Mouse (Mus musculus): ENCODE measurements around the gene Cst6.

The Cst6 gene

DNA sequence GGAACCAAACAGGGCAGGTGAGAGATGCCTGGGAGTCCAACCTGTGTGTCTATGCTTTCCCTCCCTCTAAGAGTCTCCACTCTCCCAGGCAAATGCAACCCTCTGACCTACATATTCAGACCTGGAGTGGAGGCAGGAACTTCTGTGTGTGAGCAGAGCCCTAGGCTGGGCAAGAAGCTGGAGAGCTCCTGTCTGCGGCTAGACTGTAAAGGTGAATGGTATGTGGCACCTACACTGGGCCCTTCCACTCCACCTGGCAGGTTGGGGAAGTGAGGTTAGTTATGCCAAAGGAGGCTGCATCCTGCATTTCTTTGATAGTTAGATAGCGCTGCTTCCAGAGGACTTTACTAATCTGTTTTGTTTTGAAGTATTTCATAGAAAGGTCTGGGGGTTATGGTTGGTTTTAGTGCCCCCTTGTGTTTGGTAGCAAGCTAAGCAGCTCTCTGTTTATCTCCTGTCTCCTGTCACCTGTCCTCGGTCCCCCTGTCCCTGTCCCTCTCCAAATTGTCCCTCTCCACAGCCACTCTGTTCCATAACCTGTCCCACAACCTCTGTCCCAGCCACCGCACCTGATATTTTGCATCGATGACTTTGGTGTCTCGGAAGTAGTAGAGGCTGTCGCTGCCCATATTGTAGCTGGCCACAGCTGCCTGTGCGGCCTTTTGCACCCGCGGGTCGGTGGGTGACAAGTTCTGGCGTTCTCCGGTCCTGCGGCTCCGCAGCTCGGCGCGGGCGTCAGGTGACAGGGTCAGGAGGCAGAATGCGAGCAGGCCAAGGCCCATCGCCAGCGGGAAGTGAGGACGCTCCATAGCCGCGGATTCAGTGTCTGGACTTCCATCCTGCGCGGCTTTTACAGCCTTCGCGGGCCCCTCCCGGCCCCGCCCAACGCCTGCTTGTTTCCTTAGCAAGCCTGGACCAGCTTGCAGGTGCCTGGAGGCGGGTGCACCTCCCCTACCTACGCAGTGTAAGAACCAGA is 560 bp downstream of the Cst6 start:
- DNase-seq (ENCODE audit: low spot score in 2 of 2): peak; percentile 6 to 15

DNA sequence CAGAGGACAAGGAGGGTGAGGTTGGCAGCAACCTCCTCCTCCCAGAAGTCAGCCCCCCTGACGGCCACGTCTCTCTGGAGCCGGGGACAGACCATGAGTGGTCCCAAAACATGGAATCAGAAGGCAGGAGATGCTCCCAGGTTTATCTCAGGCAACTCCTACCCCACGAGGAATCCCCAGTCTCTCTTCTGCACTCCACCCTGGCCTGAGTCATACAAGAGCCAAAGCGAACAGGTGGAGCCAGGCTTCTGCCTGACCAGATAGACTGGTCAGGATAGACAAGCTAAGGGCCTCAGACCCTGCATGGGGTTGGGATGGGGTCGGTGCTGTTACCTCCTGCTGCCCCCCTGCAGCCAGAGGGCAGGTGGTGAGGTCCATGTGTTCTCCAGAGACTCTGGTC is 1.3 kb downstream of the Cst6 start:
- DNase-seq (ENCODE audit: low spot score in 2 of 2): no peak

DNA sequence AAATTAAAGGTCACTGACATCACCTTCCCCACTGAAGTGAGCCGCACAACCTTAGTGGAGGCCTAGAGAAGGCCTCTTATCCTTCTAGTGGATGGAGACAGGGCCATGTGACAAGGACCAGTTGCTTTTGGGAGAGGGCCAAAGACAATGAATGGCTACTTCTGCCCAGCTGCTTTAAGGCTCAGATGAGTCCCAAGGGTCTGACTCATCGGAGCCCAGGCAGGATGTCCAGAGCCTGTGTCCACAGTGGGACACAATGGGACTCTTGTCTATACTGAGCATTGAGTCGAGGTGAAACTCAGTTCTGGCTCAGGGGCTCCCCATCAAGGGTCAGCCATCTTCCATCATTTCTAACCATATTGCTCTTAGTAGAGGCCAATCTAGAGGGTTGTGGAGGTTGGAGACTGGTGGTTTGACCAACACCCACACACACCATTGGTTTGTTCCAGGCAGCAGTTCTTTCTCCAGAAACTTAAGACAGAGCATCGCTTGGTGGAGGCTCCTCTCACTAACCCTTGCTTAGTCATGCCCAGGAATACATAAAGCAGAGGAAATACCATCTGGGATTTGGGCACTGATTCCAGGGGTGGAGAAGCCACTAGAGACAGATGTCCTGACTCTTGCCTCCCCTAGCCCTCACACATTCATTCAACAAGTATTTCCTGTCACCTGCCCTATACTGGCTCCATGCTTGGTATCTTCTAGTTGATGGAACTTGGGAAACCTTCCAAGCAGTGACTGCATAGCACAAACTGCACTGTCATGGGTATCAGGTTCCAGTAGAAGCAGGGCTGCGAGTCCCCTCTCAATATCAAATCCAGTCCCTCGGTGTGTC is 3.9 kb downstream of the Cst6 start:
- DNase-seq (ENCODE audit: low spot score in 2 of 2): no peak

DNA sequence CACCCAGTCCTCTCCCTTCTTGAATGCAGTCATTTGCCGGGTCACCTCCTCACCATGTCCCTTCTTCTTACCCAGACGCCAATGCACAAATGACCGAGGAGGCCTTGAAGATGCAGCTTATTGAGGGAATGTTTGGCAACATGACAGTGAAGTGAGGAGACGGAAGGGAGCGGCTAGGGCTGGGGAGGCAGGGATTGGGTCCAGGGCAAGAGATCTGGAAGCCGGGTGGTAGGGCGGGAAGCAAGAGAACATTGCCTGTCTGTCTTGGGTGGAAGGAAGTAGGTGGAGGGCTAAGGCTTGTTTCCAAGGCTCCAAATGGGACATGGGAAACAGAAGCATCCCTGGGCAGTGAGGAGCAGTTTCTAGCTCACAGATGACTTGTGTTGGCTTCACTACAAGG is 8.0 kb downstream of the Cst6 start:
- no peak for DNase-seq (ENCODE audit: low spot score in 2 of 2)

DNA sequence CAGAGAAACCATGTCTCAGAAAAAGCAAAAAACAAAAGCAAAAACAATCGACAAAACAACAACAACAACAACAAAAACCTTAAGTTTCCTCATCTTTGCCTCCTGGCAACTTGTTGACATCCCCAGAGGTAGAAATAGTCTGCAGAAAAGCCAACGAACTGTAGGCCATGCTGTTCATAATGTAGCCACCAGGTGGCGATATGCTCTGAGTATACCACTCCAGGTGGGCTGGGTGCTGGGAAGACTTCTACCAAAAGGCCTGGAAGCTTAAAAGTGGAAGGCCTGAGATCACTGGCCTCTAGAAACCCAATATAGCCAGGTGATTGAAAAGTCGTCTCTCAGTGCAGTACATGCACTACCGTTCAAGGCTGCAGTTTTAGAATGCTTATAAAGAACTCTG is 11.4 kb downstream of the Cst6 start:
- DNase-seq (ENCODE audit: low spot score in 2 of 2): peak; percentile 61 to 69

DNA sequence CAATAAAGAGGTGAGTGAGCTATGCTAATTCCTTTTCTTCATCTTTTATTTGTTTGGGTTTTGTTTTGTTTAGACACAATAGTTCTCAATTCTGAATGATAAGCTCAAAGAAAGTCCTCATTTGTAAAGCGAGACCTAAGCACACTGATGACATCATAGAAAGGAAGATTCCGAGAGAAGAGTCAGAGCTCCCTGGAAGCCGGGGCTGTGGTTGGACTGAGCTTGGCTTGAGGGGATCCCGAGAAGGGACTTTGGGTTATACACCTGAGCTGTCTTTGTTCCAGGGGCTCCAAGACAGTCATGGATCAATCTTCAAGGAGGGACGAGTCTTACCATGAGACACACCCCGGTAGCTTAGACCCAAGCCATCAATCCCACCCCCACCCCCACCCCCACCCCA is 13.9 kb downstream of the Cst6 start, which contains the start of gene Catsper1:
Catsper1 (plus strand) TSS at position 301 of the 400 bp plus-strand sequence.
- DNase-seq (ENCODE audit: low spot score in 2 of 2): no peak

DNA sequence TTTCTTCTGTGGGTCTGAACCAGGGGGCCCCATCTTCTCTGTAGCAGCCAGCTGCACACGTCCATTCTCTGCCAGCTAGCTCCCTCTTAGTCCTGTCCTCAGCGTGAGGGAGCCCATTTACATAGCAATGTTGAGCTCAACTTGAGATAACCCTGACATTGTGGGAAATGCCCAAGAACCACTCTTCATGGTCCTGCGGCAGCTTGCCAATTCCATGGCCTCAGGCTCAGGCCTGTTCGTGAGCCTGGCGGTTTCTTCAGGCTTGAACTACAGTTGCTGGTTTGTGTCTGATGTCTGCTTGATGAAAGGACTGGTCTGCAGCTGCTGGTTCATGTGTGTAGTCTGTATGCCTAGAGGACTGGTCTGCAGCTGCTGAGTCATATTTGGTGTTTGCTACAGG is 14.6 kb downstream of the Cst6 start:
- DNase-seq (ENCODE audit: low spot score in 2 of 2): no peak

DNA sequence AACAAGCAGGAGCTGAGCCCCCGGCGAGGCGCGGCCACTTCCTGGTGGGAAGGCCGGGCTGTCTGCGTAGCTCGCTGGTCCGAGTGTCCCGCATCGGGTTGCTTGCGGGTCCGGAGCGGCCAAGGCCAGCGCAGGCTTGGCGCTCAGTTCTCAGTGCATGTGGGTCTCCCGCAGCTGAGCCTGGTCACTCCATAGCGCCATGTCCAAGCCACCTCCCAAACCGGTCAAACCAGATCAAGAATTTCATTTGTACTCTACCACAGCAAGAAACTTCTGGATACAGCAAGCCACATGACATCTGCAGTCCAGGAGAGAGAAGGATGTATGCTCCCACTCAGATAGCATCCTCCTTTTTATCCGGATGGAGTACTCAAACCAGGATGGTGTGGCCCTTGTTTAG is 21.4 kb downstream of the Cst6 start:
- DNase-seq (ENCODE audit: low spot score in 2 of 2): no peak

DNA sequence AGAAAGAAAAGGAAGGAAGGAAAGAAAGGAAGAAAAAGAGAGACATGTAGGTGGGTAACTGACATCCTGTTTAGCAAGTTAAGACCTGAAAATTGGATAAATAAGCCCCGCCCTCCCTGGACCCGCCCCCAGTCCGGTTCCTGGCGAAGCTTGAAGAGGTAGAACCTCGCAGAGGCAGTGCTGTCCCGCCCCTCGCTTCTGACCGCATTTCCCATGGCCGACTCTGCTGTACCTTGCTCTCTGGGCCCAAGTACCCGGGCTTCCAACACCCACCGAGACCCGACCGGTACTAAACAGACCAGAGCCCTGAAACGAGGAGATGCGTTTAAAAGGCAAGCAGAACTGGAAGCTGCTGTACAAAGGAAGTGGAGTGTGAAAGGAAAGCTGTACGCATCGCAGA is 25.6 kb downstream of the Cst6 start:
- no peak for DNase-seq (ENCODE audit: low spot score in 2 of 2)

DNA sequence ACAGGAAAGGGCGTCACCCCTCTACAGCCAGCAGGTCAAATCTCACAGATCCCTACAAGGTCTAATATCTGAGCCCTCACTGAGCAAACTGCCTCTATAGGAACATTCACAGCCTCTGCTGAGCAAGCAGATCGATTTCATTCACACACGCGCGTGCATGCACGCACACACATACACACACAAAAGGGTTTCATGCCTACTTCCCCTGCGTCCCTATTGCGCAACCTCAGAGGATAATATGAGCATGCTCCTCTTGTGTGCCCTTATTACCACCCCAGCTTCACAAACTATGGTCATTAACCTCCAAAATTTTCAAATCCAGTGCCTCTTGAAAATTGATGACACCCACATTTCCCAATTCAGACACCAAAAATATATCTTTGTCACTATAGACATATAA is 36.2 kb downstream of the Cst6 start:
- no peak for DNase-seq (ENCODE audit: low spot score in 2 of 2)

DNA sequence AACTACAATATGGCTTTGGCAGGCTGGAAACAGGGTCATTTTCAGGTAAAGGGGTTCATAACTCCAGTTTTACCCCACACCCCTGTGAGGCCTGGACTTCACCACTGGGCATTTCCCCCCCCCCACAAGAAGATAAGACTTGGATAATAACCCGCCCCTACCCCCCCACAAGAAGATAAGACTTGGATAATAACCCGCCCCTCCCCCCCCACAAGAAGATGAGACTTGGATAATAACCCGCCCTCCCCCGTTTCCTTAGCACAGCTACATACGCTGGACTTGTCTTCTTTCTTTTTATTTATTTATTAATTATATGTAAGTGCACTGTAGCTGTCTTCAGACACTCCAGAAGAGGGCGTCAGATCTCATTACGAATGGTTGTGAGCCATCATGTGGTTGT is 40.3 kb downstream of the Cst6 start:
- DNase-seq (ENCODE audit: low spot score in 2 of 2): no peak

DNA sequence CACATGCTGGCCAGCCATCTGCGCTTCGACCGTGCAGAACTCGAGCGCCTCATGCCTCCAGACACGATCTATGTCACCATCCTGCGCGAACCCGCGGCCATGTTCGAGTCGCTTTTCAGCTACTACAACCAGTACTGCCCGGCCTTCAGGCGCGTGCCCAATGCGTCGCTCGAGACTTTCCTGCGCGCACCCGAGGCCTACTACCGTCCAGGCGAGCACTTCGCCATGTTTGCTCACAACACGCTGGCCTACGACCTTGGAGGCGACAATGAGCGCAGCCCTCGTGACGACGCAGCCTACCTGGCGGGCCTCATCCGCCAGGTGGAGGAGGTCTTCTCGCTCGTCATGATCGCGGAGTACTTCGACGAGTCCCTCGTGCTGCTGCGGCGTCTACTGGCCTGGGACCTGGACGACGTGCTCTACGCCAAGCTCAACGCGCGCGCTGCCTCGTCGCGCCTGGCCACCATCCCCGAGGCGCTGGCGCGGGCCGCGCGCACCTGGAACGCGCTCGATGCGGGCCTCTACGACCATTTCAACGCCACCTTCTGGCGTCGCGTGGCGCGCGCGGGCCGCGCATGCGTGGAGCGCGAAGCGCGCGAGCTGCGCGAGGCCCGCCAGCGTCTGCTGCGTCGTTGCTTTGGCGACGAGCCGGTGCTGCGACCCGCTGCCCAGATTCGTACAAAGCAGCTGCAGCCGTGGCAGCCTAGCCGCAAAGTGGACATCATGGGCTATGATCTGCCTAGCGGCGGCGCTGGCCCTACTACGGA is 42.2 kb downstream of the Cst6 start:
- DNase-seq (ENCODE audit: low spot score in 2 of 2): no peak

DNA sequence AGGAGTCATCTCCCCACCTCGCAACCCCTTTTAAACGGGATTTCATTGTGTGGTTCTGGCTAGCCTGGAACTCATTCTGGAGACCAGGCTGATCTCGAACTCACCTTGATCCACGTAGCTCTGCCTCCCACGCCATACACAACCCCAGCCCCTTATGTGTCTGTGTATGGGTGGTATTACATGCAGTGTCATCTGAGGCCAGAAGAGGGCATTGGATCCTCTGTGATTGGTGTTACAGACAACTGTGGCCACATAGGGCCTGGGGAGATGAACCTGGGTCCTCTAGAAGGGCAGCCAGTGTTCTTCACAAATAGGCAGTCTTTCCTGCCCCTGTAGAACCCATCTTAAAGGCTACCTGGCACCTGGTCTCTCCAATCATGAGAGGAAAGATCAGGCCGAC is 43.1 kb downstream of the Cst6 start:
- DNase-seq (ENCODE audit: low spot score in 2 of 2): no peak

DNA sequence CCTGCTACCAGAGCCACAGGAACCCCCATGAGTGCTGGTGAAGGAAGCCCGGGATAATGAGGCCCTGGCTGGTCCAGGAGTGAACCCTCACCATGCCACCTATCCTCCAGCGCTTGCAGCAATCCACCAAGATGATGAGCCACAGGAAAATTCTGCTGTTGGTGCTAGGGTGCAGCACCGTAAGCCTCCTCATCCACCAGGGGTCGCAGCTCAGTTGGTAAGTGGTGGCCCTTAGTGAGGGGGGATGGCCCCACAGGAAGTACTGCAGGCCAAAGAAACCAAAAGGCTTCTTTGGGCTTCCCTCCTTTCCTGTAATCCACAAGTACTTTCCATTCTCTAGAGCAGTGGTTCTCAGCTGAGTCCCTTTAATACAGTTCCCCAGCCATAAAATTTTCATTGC is 46.9 kb downstream of the Cst6 start:
- DNase-seq (ENCODE audit: low spot score in 2 of 2): no peak

DNA sequence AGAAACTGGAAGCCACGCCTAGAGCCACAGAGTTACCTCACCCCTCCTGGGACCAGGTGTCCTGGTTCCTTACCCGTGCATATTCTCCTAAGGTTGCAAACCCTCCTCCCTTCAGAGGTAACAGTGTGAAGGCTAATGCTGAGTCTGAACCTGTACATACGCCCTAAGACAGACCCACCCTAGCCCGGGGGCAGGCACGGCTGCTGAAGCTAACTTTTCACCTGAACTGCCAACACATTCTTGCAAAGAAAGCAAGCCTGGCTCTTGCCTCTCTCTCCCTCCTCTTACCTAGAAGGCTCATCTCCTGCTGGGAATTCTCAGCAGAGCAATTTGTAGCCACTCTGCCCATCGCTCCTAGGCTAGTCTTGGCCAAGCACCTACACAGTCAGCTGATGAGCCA is 48.8 kb downstream of the Cst6 start:
- no peak for DNase-seq (ENCODE audit: low spot score in 2 of 2)

DNA sequence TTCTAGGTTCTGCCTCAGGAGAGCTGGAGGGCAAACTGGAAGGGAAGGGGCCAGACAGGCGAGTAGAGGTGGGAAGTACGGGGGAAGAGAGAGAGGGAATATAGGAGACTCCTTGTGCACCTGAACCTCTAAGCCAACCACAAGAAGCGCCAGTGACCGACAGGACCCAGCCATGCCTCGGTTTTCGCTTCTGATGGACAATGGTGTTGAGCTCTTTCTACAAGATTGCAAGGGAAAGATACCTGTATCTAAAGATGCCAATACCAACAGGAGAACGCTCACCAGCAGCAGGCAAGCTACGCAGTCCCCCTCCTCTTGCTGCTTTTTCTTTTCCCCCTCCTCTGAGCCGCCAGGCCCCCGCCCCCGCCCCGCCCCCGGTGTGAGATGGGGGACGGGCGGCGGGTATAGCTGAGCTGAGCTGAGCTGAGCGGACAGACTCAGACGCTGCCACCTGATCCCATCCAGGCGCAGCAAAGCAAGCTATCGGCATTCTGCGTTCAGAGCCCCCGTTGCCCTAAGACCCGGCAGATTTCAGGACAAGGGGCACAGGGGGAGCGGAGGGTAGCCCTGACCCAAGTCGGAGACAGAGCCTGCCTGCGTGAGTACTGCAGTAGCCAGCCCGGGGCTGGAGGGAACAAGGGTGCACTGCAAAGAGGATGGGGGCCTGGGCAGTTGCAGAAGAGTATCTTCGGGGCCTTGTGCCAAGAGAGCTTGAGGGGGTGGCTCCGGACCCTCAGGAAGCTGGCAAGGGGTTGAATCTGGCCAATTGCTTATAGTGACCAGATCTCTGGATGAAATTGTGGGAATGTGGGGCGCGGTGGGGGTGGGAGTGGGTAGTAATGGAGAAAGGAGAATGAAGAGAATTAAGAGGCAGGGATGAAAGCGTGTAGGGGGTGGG is 51.2 kb downstream of the Cst6 start, which contains the start of gene Gal3st3:
Gal3st3 (plus strand) TSS at position 429 of the 898 bp plus-strand sequence.
- DNase-seq (ENCODE audit: low spot score in 2 of 2): no peak

DNA sequence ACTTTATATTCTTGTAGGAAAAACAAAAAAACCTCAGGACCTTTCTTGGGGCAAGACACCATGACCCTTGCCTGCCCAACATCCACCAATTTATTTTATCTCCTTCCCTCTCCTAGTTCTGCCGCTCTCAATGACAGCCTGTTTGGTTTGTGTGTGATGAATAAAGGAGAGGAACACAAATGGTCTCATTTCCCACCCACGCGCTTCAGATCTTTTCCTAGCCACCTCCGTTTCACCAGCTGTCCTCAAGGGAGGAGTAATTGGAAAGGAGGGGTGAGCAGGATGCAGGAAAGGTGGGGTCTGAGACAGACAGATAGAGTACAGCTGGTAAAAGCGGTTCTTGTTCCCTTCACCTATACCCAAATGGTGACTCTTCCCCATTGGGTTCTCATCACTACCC is 52.7 kb downstream of the Cst6 start:
- peak; percentile 25 to 35 for DNase-seq (ENCODE audit: low spot score in 2 of 2)

DNA sequence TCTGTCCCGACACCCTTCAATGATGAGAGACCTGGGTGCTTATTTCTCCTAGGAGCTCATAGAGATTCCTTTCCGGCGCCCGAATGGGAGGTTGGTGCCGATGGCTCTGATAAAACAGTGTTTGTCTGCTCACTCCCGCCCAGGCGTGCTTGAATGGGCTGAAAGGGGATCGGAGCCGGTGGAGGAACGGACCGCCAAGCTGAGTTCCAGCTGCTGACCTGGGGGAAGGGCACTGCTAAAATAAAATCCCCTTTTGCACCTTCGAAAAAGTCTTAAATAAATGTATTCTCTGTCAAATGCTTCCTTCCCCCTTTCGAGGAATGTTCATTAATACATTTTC is 53.7 kb downstream of the Cst6 start:
- no peak for DNase-seq (ENCODE audit: low spot score in 2 of 2)

DNA sequence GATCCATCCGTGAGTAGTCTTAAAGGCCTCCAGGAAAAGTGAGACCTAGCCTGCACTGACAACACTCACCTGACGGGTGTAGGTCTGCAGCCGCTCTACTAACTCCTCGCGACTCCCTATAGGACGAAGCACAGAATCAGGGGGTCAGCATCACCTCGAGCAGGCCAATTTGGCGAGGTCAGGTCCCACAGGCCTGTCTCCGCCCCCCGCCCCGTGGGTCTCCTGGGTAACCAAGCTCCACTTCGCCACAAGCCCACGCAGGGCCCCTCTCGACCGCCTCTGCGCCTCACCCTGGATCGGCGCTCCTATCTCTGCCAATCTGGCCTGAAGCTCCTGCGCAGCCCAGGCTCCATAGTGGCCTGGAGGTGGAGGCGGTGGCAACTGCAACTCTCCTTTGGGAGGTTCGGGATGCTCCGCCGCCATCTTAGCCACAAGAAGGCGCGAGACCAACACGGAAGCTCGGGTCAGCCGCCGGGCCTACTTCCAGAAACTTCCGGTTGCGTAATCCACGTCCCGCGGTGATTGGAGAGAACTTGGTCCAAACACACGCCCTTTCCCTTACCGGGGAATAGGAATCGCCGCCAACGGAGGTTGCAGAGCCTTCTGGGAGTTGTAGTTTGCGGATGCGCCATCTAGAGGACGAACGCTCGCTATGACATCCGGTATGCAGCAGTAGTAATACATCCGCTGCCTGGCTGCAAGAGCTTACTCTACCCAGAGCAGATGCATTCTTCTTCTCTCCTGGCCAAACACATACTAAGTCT is 54.2 kb downstream of the Cst6 start, which contains the start of gene Sf3b2:
Sf3b2 (minus strand) TSS at position 484 of the 764 bp plus-strand sequence.
- DNase-seq (ENCODE audit: low spot score in 2 of 2): peak; percentile 94 to 98
